Mouse (Mus musculus) activated CD4-positive, CD25-positive, alpha-beta regulatory T cell, adult 4 months (primary cell): ENCODE data around the gene Jph2. TPM values are rescaled to one million over a fixed set of nuclear protein-coding genes. Genes with fewer than 3 reads are reported as not detected.
A peak's percentile ranks its signal among the peaks of the same experiment; 100 is the strongest.

Experiments used
- ATAC-seq: one replicate; pipeline ENCODE4 v1.8.0; 2017
- polyA plus RNA-seq, 2 experiments: library from polyadenylated mRNA; unstranded; fragments of 100-300 nt; shearing (Covaris generic); gene quantifications; one replicate each; pipeline ENCODE4 v1.2.1; 2017

The Jph2 gene
- polyA plus RNA-seq, 2 experiments from 2014 or later, result not detected

DNA sequence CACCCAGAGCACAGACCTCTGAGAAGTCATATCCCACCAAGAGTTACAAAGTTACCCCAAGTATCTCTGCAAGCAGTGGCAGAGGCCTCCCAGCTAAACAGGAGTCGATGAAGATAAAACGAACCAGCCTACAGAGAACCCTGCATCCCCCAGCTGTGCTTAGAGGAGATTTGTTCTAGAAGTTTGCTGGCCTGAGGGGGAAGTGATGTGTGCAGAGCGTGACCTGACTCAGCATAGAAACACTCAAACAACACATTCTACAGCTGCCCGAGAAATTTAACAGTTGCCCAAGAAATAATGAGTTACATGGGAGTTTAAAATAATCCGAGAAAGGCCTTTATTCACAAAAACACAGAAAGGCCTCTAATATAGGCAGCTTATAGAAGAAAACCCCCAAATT lies 39.1 kb downstream of the Jph2 start:
- ATAC-seq, result no peak

- ATAC-seq, result no peak
Observed at GRCm38 (mm10) chr2:163356113-163356840, 41.5 kb downstream of the Jph2 start.

DNA sequence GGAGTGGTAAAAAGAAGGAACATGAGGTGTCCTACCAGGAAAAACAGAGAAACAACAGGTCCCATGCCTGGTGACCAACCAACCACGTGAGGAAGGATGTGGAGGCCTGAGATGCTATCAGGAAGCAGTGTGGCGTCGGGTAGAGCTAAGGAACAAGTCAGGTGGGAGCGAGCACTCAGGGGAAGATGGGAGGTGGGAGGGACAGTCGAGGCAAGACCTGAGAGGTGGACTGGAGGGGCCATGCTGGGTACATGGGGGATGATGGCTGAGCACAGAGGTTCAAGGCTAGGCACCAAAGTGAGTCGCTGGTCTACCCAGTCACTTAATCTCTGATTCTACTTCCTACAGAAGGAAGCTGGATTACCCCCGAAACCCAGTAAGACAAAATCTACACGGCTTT lies 42.1 kb downstream of the Jph2 start:
- ATAC-seq, result no peak

DNA sequence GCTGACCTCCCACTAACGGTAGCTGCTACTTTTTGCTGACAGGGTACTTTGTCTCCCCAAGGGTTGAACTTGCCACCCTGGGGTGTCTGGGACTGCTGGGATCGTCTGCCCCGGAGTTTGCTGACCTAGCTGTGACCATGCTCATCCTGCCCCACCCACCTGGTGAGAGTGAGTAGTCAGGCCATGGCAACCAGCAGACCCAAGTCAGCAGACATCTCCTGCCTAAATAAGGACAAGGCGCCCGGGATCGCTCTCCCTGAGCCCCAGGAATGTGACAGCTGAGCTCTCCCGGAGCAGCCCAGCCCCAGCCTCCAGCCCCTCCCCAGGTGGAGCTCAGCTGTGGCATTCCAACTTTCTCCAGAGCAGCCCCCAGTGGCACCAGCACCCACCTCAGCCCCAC lies 44.1 kb downstream of the Jph2 start:
- ATAC-seq, result no peak

DNA sequence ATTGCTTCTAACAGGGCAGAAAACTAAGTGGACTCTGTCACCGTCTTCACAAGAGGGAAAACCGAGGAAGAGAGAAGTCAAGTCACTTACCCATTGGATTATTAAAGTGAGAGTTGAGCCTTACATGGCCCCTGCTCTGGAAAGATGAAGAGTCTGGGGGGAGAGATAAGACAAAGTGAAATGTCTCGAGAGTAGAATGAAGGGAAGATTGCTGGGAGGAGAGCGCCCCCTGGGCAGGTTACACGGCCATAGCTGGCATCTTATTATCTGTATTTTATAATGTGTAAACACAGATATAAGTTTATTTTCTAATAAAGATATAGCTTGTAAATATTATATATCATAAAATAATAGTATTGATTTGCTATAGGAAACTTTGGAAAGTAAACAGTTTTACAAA lies 47.4 kb downstream of the Jph2 start:
- ATAC-seq, result no peak

- ATAC-seq, result no peak
Observed at GRCm38 (mm10) chr2:163349411-163349810, 48.4 kb downstream of the Jph2 start.

- ATAC-seq, result no peak
Observed at GRCm38 (mm10) chr2:163348677-163349076, 49.1 kb downstream of the Jph2 start.

DNA sequence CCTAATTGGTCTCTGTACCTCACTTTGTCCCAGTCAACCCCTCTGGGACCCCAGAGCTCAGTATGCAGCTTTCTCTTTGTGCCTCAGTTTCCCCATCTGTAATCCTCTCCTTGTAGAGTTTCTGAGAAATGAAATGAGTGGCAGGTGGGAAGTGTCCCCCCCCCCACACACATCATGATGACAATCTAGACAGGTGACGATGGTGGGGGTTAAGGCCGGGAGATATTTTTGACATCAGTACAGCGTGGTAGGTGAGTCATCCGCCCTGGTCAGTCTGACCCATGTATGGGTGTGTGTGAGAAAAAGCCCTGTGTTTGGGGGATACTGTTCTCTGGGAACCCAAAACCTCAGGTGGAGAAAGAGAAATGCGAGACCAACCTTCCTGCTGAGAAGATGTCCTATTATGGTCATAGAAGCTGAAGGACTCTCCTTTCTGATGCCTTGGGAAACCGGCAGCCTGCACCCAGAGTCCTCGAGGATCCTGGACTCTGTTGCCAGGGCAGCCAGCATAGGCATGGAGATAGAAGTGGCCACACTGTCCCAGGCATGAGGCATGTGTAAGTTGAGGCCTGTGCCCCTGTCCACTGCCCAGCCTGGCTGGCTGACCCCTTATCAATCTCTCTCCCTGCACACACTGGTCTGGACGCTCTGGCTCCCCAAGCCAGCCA lies 50.1 kb downstream of the Jph2 start:
- ATAC-seq, result no peak

- no peak for ATAC-seq
Observed at GRCm38 (mm10) chr2:163346497-163346896, 51.3 kb downstream of the Jph2 start.

GRCm38 (mm10) chr2:163344976-163345660 lies 52.7 kb downstream of the Jph2 start:
- ATAC-seq, result no peak

- ATAC-seq, result no peak
Observed at GRCm38 (mm10) chr2:163343671-163344070, 54.1 kb downstream of the Jph2 start.

- no peak for ATAC-seq
Observed at GRCm38 (mm10) chr2:163340263-163340662, 57.5 kb downstream of the Jph2 start.

GRCm38 (mm10) chr2:163332368-163333055 lies 65.3 kb downstream of the Jph2 start:
- ATAC-seq, result no peak

GRCm38 (mm10) chr2:163331423-163331822 lies 66.4 kb downstream of the Jph2 start:
- no peak for ATAC-seq

- ATAC-seq, result peak; percentile 63
Observed at GRCm38 (mm10) chr2:163330742-163331141, 67.1 kb downstream of the Jph2 start.

DNA sequence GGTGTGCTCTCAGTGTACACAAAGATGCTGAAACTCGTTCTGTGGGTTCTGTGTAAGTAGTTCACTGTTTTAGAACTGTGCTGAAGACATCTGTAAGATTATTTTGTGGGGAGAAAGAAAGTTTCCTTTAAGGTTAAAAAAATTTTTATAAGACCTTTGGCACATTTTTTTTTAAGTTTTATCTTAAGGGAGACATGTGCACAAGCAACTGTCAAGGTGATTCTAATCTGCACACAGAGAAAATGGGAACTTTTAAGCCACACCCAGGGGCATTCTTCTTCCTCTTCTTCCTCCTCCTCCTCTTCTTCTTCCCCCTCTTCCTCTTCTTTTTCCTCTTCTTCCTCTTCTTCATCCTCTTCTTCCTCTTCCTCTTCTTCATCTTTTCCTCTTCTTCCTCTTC lies 74.6 kb downstream of the Jph2 start:
- ATAC-seq, result no peak

DNA sequence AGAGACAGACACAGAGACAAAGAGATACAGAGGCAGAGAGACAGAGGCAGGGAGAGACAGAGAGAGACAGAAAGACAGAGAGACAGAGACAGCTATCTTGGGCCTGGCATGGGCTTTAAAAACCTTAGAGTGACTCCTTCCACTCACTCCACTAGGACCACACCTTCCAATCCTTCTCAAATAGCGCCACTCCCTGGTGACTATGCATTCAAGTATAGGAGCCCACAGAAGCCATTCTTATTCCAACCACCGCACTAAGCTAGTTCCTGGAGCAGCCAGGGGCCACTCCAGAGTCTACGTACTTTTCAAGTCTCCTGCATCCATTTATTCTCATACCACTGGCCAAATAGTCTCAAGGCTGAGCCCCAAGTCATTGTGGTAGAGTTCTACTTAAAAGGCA lies 79.0 kb downstream of the Jph2 start:
- ATAC-seq, result no peak

DNA sequence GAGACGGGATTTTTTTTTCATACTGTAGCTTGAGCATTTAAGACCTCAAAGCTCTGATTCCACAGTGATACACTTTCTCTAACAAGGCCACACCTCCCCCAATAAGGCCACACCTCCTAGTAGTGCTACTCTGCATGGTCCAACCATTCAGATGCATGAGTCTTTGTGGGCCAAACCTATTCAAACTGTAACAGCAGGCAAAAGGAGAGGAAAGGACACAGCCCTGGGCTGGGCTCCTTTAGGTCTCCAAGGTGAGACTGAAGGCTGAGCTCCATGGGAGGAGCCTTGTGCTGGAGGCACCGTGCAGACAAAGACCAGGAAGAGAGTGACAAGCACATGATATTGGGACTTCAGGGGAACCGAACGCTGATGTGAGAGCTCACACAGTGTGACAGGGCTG lies 80.5 kb downstream of the Jph2 start:
- no peak for ATAC-seq

DNA sequence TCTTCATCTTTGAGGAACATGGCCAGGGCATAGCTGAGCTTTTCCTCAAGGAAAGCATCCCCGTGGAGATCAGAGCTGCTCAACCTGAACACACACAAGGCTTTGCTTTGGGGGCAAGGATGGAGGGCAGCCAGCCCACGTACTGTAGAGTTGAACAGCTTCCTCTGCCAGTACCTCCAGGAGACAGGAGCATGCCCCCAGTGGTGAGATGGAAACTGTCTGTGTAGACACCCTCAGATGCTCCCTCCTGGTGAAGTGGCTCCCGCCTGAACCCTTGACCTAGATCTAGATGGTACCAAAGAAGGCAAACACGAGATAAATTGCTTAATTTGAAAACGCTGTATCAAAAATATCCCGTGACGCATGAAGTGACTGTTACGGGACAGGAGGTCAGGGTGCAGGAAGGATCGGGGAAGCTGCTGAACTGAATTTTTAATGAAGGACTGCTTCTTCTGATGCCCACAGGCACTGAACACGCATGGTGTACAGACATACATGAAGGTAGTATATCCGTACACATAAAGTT lies 87.6 kb downstream of the Jph2 start:
- no peak for ATAC-seq

DNA sequence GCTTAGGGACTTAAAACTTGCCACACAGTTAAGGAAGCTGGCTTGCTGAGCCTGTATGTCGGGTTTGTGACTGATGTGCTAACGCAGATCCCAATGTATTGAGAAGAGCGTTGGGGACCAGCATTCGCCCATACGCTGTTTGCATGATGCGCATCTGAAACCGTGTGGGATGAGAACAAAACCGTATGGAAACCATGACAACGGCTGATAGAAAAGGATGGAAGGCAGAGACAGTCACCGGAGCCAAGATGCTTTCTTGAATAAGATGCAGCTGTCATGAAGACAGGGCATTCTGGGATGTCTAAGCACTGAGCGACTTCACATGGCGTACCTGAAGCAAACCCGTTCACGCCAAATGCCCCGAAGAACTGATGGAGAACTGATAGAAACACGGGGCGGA lies 88.4 kb downstream of the Jph2 start:
- no peak for ATAC-seq

DNA sequence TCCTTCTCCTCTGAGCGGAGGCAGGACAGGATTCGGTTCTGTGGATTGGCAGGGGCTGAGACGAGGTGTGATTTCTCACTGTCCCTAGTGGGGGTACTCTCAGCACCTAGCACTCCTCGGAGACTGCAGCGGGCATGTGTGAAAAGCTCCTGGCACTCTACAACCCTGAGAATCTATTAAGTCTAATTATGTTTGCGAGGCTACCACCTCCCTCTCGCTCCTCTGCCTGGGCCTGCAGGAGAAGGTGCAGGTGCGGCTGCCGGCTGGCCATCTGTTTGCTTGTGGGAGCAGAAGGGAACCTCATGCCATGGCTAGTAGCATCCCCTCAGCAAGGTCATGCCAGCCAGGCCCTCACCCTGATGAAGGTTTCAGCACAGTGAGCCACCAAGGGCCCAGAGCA lies 94.8 kb downstream of the Jph2 start:
- ATAC-seq, result no peak

DNA sequence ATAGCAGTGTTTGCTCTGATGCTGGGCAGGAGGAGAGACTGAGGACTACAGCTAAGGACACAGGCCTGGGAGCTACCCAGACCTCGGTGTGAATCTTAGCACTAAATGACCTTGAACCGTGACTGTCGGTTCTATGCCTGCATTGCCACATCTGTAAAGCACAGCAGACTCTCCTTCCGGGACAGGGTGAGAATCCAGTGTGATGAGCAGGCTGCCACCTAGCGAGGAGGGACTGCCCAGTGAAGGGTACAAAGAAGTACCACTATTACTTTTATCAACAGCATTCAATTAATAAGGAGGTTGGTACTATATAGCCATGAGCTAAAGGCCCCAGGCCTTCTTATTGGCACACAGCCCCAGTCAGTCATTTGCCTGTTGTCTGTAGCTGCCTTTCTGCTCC lies 96.2 kb downstream of the Jph2 start:
- no peak for ATAC-seq
